Mouse (Mus musculus): ENCODE measurements around the gene Pcbp3.

Pcbp3 gene

GRCm38 (mm10) chr10:76846480-76846879, 115.2 kb downstream of the Pcbp3 start:
- in situ Hi-C loops (cut with MboI, MseI): no loop called here

- in situ Hi-C loops (cut with MboI, MseI): no loop called here
Measured at GRCm38 (mm10) chr10:76844901-76845300, 116.8 kb downstream of the Pcbp3 start.

GRCm38 (mm10) chr10:76844365-76844764, 117.3 kb downstream of the Pcbp3 start:
- in situ Hi-C loops (cut with MboI, MseI): no loop called here

DNA sequence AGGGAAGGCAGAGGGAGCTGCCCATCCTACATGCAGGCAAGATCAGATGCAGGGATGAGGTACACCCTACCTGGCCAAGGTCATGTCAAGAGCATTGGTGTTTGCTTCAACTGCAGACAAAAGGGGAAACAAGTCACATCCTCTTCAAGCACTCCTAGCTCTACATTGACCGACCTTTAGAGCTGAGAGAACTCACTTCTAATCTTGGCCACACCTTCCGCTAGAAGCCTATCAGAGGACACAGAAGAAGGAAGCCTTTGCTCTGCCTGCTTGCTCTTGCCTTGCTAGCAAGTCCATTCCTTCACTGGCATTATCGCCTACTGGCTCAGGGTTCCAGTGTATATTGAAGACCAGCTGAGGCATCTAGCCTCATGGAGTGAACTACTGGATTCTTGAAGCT, 119.6 kb downstream of the Pcbp3 start:
- in situ Hi-C loops (cut with MboI, MseI): no loop called here

DNA sequence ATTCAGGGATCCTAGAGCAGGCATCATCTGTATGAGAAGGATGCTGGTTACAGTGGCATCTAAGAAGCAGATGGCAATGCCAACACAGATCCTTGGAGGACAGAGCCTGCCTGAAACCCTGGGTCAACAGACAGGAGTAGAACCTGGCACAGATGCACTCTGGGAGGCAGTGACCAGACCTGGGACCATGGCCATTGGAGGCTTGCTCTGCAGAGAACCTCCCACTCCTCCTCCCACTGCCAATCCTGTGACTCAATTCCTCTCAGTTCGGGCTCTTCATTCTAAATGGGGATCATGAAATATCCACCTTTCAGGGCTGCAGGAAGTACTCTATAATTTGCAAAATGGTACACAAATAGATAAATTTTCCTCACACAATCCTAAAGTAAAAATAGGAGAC, 120.5 kb downstream of the Pcbp3 start:
- in situ Hi-C loops (cut with MboI, MseI): no loop called here

- in situ Hi-C loops (cut with MboI, MseI): no loop called here
Measured at GRCm38 (mm10) chr10:76840566-76840965, 121.1 kb downstream of the Pcbp3 start.

DNA sequence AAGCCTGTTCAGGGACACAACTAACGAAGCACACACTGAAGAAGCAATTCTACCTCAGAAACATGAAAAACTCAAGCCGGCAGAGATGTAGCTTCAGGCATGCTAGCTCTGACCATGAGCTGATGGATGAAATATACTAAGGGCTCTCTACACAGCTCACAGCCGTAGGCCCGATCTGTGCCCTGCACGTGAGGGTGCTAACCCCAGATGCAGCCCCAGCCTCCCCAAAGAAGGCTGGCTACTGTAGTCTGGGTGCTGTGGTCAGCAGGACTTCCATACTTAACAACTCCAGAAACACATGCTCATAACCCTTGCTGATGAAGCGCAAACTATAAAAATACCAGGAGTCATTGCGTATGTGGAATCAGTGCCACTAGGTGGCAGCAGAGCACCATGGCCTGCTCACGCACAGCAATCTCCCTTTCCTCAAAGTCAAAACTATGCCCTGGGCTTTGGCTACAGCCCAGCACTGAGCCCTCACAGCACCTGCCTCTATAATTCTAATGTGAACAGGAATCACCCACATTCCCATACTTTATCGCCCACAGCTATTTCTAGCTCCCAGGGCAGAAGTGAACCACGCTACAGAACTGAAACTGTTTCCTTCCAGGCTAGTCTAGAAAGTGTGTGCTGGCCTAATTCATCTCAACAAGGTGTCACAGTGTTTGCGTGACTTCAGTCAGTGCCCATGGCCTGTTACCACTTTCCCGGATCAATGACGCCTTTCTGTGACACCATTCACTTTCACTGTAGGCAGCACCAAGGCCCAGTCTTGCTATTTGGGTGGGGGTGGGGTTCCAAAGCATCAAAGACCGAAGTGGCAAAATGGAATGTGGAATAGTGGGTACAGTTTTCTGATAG, 126.0 kb downstream of the Pcbp3 start:
- in situ Hi-C loops (cut with MboI, MseI): loop anchor here (5.0 kb wide), 3 partner anchors 182 to 237 kb away; no protein-coding TSS in a partner anchor

GRCm38 (mm10) chr10:76832841-76833240, 128.8 kb downstream of the Pcbp3 start:
- in situ Hi-C loops (cut with MboI, MseI): no loop called here

DNA sequence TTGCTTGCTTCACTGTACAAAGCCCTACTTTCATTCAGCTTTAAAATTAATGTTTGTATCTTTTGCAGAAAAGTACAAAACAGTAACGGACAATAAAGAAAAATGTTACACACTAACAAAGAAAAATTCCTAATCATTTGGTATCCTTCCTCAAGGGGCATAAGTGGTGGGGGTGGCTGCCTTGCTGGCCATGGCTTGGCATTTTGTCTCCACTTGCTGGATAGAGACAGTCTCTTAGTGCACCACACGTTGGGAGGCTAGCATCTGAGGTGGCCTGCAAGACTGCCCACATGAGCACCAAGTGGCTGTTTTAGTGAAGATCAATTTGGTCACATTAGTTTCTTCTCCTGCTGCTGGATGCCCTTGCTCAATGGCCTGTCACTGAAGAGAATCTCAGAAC, 129.8 kb downstream of the Pcbp3 start:
- in situ Hi-C loops (cut with MboI, MseI): no loop called here

DNA sequence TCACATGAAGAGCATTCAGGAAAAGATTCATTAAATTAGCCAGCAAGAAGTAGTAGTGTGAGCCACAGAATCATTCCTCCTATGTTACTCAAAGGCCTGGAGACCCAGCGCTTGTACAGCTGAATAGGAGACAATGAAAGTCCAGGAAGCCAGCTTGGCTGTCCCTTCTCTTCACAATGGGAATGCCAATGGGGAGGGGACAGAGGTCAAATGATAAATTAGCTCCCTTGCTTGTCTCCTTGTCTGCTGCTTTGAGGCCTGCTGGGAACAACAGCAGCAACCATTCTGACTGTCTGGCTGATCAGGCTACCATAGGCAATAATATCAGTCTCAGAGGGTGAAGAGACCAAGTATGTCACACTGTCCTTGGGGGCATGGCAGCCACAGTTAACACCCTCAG, 130.5 kb downstream of the Pcbp3 start:
- in situ Hi-C loops (cut with MboI, MseI): no loop called here

- in situ Hi-C loops (cut with MboI, MseI): no loop called here
Measured at GRCm38 (mm10) chr10:76828936-76829335, 132.8 kb downstream of the Pcbp3 start.

GRCm38 (mm10) chr10:76822698-76823097, 139.0 kb downstream of the Pcbp3 start:
- in situ Hi-C loops (cut with MboI, MseI): loop anchor here in 1 of 2 experiments (25.0 kb wide), 1 partner anchor 640 kb away; no protein-coding TSS in a partner anchor

DNA sequence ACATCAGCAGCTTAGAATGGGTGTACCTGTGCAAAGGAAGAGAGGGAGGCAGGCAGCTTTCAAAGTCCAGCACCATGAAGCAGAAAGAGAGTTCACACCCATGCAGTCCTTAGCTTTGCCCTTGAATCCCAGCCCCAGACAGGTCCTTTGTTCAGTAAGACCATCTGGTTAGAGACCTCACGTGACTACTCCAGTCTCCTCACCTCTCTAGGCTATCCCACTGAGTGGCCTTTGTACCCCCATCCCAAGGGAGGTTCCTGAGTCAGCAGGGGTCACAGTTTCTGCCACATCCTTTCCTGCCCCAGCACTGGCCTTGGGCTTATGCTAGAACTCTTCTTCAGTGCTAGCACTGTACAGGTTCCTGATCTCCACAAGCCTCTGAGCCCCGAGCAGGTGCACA, 142.4 kb downstream of the Pcbp3 start:
- in situ Hi-C loops (cut with MboI, MseI): loop anchor here in 1 of 2 experiments (25.0 kb wide), 1 partner anchor 643 kb away; no protein-coding TSS in a partner anchor

DNA sequence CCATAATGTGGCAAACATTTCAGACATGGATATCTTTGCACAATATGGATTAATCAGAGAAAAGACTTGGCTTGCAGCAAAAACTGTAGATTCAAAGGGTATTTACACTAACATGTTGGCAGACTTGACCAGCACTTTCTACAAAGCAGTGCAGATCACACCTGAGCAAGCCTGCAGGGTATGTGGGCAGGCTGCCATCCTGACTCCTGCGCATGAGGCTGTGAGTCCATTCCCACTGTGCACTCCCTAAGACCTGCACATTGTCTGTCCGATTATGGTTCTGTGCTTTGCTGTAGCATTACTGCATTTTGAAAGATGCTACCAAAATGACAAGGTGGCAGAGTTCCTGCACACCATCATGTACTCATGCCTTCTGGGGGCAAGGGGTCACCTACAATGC, 143.3 kb downstream of the Pcbp3 start:
- in situ Hi-C loops (cut with MboI, MseI): loop anchor here in 1 of 2 experiments (25.0 kb wide), 1 partner anchor 644 kb away; no protein-coding TSS in a partner anchor

DNA sequence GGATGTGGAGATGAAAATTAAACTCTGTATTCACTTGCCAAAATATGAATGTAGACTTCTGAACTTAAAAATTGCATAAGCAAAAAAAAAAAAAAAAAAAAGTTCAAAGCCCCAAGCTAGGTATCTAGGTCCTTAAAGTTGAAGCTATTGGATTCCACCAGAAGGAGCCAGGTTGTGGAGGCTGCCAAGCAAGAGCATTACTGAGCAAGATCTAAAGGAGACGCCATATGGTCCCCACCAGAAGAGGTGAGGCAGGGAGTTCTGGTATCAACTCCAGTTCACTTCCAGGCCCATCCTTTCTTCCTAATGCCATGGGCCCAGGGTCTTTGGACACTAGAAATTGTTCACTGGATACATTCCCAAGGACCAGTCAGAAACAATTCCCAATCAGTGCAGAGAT, 144.8 kb downstream of the Pcbp3 start:
- in situ Hi-C loops (cut with MboI, MseI): loop anchor here in 1 of 2 experiments (25.0 kb wide), 1 partner anchor 645 kb away; no protein-coding TSS in a partner anchor

- in situ Hi-C loops (cut with MboI, MseI): loop anchor here in 1 of 2 experiments (25.0 kb wide), 1 partner anchor 646 kb away; no protein-coding TSS in a partner anchor
Measured at GRCm38 (mm10) chr10:76816436-76816835, 145.3 kb downstream of the Pcbp3 start.

GRCm38 (mm10) chr10:76815481-76815880, 146.2 kb downstream of the Pcbp3 start:
- in situ Hi-C loops (cut with MboI, MseI): loop anchor here in 1 of 2 experiments (25.0 kb wide), 1 partner anchor 647 kb away; no protein-coding TSS in a partner anchor

DNA sequence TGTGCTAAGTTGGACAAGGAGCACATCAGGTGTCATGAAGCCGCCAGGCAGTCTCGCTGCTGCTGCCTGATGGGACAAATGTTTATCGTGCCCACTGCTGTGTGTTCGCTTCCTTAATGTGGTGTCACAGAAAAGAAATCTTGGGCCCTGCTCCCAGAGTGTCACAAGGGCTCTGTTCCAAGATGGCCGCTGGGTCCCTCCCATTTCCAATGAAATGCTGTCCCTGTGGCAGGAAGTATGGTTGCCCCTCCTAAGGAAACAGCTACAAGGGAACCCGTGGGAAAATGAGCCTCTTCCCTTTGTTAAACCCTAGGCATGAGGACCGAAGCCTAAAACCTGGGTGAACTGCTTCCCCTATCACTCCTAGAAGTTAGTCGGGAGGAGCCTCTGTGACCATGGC, 146.9 kb downstream of the Pcbp3 start:
- in situ Hi-C loops (cut with MboI, MseI): loop anchor here in 1 of 2 experiments (25.0 kb wide), 1 partner anchor 647 kb away; no protein-coding TSS in a partner anchor

GRCm38 (mm10) chr10:76809916-76810660, 151.6 kb downstream of the Pcbp3 start:
- in situ Hi-C loops (cut with MboI, MseI): loop anchor here in 1 of 2 experiments (25.0 kb wide), 1 partner anchor 652 kb away; no protein-coding TSS in a partner anchor

DNA sequence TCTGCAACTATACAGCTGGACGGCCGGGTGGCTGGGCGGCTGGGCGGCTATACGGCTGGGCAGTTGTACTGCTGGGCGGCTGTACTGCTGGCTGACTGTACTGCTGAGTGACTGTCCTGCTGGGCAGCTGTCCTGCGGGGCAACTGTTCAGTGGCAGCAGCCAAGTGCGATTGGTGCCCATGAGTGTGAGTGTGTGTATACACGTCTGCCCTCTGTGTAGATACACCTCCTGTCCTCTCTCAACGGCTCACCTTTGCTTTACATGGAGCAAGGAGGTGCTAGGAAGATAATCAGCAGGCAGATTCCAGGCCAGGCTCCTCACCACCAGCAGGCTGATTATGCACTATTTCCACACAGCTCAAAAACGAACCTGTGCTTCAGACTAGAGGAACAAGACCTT, 152.2 kb downstream of the Pcbp3 start:
- in situ Hi-C loops (cut with MboI, MseI): loop anchor here in 1 of 2 experiments (25.0 kb wide), 1 partner anchor 653 kb away; no protein-coding TSS in a partner anchor

Data from T-helper 17 cell (primary cell).